Mouse (Mus musculus) cerebellum, adult 9-10 months (tissue): ENCODE data around the gene Mroh2a.

Source experiments
- DNase-seq: peaks from one replicate; pipeline ENCODE4 v3.0.0; 2022

The Mroh2a gene

GRCm38 (mm10) chr1:88260604-88261377 is 34.0 kb downstream of the Mroh2a start:
- no peak for DNase-seq

- DNase-seq, result no peak
Observed at GRCm38 (mm10) chr1:88261706-88262105, 34.9 kb downstream of the Mroh2a start.

GRCm38 (mm10) chr1:88262255-88262654 is 35.5 kb downstream of the Mroh2a start:
- DNase-seq, result no peak

GRCm38 (mm10) chr1:88262961-88263360 is 36.2 kb downstream of the Mroh2a start:
- DNase-seq, result no peak

GRCm38 (mm10) chr1:88263778-88264177 is 37.0 kb downstream of the Mroh2a start:
- DNase-seq, result no peak

- no peak for DNase-seq
Observed at GRCm38 (mm10) chr1:88264237-88264868, 37.6 kb downstream of the Mroh2a start.

- no peak for DNase-seq
Observed at GRCm38 (mm10) chr1:88264869-88265240, 38.1 kb downstream of the Mroh2a start.

GRCm38 (mm10) chr1:88266123-88266522 is 39.3 kb downstream of the Mroh2a start:
- DNase-seq, result no peak

- DNase-seq, result no peak
Observed at GRCm38 (mm10) chr1:88267489-88267888, 40.7 kb downstream of the Mroh2a start.

- DNase-seq, result no peak
Observed at GRCm38 (mm10) chr1:88268070-88268469, 41.3 kb downstream of the Mroh2a start.

- no peak for DNase-seq
Observed at GRCm38 (mm10) chr1:88269539-88270309, 42.9 kb downstream of the Mroh2a start.

- DNase-seq, result no peak
Observed at GRCm38 (mm10) chr1:88272851-88273250, 46.1 kb downstream of the Mroh2a start.

- DNase-seq, result no peak
Observed at GRCm38 (mm10) chr1:88273326-88273725, 46.5 kb downstream of the Mroh2a start.

GRCm38 (mm10) chr1:88273832-88274231 is 47.0 kb downstream of the Mroh2a start:
- no peak for DNase-seq

- peak; percentile 67 for DNase-seq
Observed at GRCm38 (mm10) chr1:88274371-88275077, 47.7 kb downstream of the Mroh2a start.

GRCm38 (mm10) chr1:88275078-88275680 is 48.4 kb downstream of the Mroh2a start:
- DNase-seq, result peak; percentile 39

GRCm38 (mm10) chr1:88275698-88276523 is 49.1 kb downstream of the Mroh2a start:
- peak; percentile 57 for DNase-seq

- no peak for DNase-seq
Observed at GRCm38 (mm10) chr1:88276524-88277097, 49.8 kb downstream of the Mroh2a start.

GRCm38 (mm10) chr1:88277098-88277817 is 50.5 kb downstream of the Mroh2a start, which contains the start of the genes Hjurp and Trpm8:
TSS of gene Hjurp (minus strand) at chr1:88277633.
TSS of gene Trpm8 (plus strand) at chr1:88277661.
- DNase-seq, result peak; percentile 100

GRCm38 (mm10) chr1:88277818-88278511 is 51.2 kb downstream of the Mroh2a start:
- DNase-seq, result no peak
